Mouse (Mus musculus) CH12.LX (cell line): ENCODE measurements around the gene Sult5a1. TPM values are rescaled to one million over a fixed set of nuclear protein-coding genes. Genes with fewer than 3 reads are reported as not detected.

Source experiments
- DNase-seq: peaks from one replicate; pipeline ENCODE4 v3.0.0-alpha.2; 2013; ENCODE audit errors: extremely low read depth
- H3K27ac ChIP-seq: 2 replicates; pipeline ENCODE4 v1.5.1; 2012; ENCODE audit warnings: low read depth, mild to moderate bottlenecking, control low read depth, moderate library complexity; ENCODE audit not compliant: insufficient read depth
- H3K27me3 ChIP-seq: replicated peaks from 2 replicates; pipeline ENCODE3; 2012; ENCODE audit warnings: inconsistent platforms
- H3K36me3 ChIP-seq, 2 experiments: replicated peaks in 1 of 2; 2 replicates each; pipeline versions ENCODE3 to v1.6.1; 2012; ENCODE audit warnings: inconsistent platforms in 1 of 2, low read length in 1 of 2, mild to moderate bottlenecking in 1 of 2, mixed read lengths in 1 of 2, moderate library complexity in 1 of 2; ENCODE audit not compliant: control insufficient read depth in 1 of 2, insufficient read depth in 1 of 2
- H3K4me1 ChIP-seq, 2 experiments: 2 replicates each; pipeline ENCODE4 v1.6.1; 2012; ENCODE audit warnings: inconsistent platforms in 1 of 2, moderate library complexity in 1 of 2; ENCODE audit not compliant: insufficient read depth in 2 of 2, control insufficient read depth in 1 of 2
- H3K4me2 ChIP-seq: 2 replicates; pipeline ENCODE4 v1.6.1; 2012; ENCODE audit warnings: low read depth, mild to moderate bottlenecking, control low read depth; ENCODE audit not compliant: poor library complexity, insufficient read depth, severe bottlenecking
- H3K4me3 ChIP-seq, 3 experiments: fragments of 150-350 bp in 1 of 3; sonication (generic) in 1 of 3; replicated peaks in 1 of 3; 2 replicates each; pipeline versions ENCODE3 to v1.5.1; 2011 to 2012; ENCODE audit warnings: low read depth in 2 of 3, low read length in 2 of 3, mild to moderate bottlenecking in 2 of 3, moderate library complexity in 2 of 3, control low read depth in 1 of 3, improper control_type of control experiment in 1 of 3, inconsistent platforms in 1 of 3, mixed read lengths in 1 of 3; ENCODE audit not compliant: poor library complexity in 1 of 3
- H3K79me2 ChIP-seq: replicated peaks from 2 replicates; pipeline ENCODE4 v1.6.1; 2012; ENCODE audit warnings: mild to moderate bottlenecking, moderate library complexity; ENCODE audit not compliant: control insufficient read depth, poor library complexity, insufficient read depth, severe bottlenecking; ENCODE audit errors: extremely low read depth
- H3K9ac ChIP-seq: 2 replicates; pipeline ENCODE4 v1.6.1; 2012; ENCODE audit warnings: low read depth, mild to moderate bottlenecking, control low read depth, moderate library complexity; ENCODE audit not compliant: insufficient read depth
- H3K9me3 ChIP-seq: replicated peaks from 2 replicates; pipeline ENCODE3; 2012; ENCODE audit warnings: low read length, inconsistent platforms, mixed read lengths
- CHD2 ChIP-seq: IDR thresholded peaks from 2 replicates; pipeline ENCODE4 v1.6.1; 2011; ENCODE audit warnings: low read length, improper control_type of control experiment
- CTCF ChIP-seq, 2 experiments: IDR thresholded peaks in 1 of 2; conservative IDR thresholded peaks in 1 of 2; 2 replicates each; pipeline ENCODE4 v1.5.1; 2011 to 2012; ENCODE audit warnings: low read depth in 2 of 2, low read length in 2 of 2, improper control_type of control experiment in 1 of 2, inconsistent platforms in 1 of 2, mild to moderate bottlenecking in 1 of 2, moderate library complexity in 1 of 2
- E2F4 ChIP-seq: IDR thresholded peaks from 2 replicates; pipeline ENCODE4 v1.6.1; 2011; ENCODE audit warnings: low read depth, low read length, improper control_type of control experiment; ENCODE audit not compliant: insufficient replicate concordance
- JUND ChIP-seq: conservative IDR thresholded peaks from 2 replicates; pipeline ENCODE4 v1.6.1; 2011; ENCODE audit warnings: low read depth, low read length, improper control_type of control experiment
- MAFK ChIP-seq: IDR thresholded peaks from 2 replicates; pipeline ENCODE4 v1.6.1; 2011; ENCODE audit warnings: low read length, improper control_type of control experiment; ENCODE audit not compliant: insufficient replicate concordance
- MEF2A ChIP-seq: IDR thresholded peaks from 2 replicates; pipeline ENCODE4 v1.6.1; 2014; ENCODE audit warnings: low read depth, mild to moderate bottlenecking, inconsistent platforms, low read length, improper control_type of control experiment, borderline replicate concordance
- MYC ChIP-seq: IDR thresholded peaks from 2 replicates; pipeline ENCODE4 v1.6.1; 2011; ENCODE audit warnings: low read depth, mild to moderate bottlenecking, improper control_type of control experiment, low read length
- NELFE ChIP-seq: IDR thresholded peaks from 2 replicates; pipeline ENCODE4 v1.6.1; 2011; ENCODE audit warnings: low read depth, low read length, improper control_type of control experiment
- POLR2A ChIP-seq: IDR thresholded peaks from 2 replicates; pipeline ENCODE4 v1.6.1; 2011; ENCODE audit warnings: low read depth, mild to moderate bottlenecking, improper control_type of control experiment, low read length
- POLR2AphosphoS2 ChIP-seq: IDR thresholded peaks from 2 replicates; pipeline ENCODE4 v1.6.1; 2011; ENCODE audit warnings: low read depth, low read length, improper control_type of control experiment
- SIN3A ChIP-seq: IDR thresholded peaks from 2 replicates; pipeline ENCODE4 v1.6.1; 2012; ENCODE audit warnings: low read length, improper control_type of control experiment, inconsistent platforms
- ZKSCAN1 ChIP-seq: IDR thresholded peaks from 2 replicates; pipeline ENCODE4 v1.6.1; 2012; ENCODE audit warnings: low read depth, inconsistent platforms, low read length, improper control_type of control experiment, borderline replicate concordance
- ZMIZ1 ChIP-seq: IDR thresholded peaks from 2 replicates; pipeline ENCODE4 v1.6.1; 2012; ENCODE audit warnings: low read depth, mild to moderate bottlenecking, inconsistent platforms, low read length, improper control_type of control experiment
- ZNF384 ChIP-seq: IDR thresholded peaks from 2 replicates; pipeline ENCODE4 v1.6.1; 2012; ENCODE audit warnings: low read depth, low read length, improper control_type of control experiment, inconsistent platforms
- dilution Hi-C: fragments of 300-500 bp; cut with MboI; formaldehyde crosslinking; loops from 2 replicates; pipeline ENCODE4 v1.14.3; 2020; ENCODE audit warnings: low sequenced_read_pairs; ENCODE audit not compliant: extremely low pct_unique_long_range_greater_than_20kb, extremely low pct_ligation_motif_present
- in situ Hi-C: fragments of 300-500 bp; cut with MboI; formaldehyde crosslinking; loops from 3 replicates; pipeline ENCODE4 v1.14.3; 2019; ENCODE audit warnings: low sequenced_read_pairs, low pct_ligation_motif_present, low pct_unique_long_range_greater_than_20kb, mixed read lengths
- polyA plus RNA-seq: library from polyadenylated mRNA; unstranded; fragments of >175 nt; gene quantifications from 2 replicates; pipeline ENCODE4 v1.2.1, GENCODE M21; 2012; ENCODE audit warnings: low read depth; ENCODE audit not compliant: insufficient read length
- total RNA-seq, 2 experiments: library from RNA; depleted of rRNA; stranded (reverse); fragments of 300-350 nt in 1 of 2; fragments of >200 nt in 1 of 2; gene quantifications; 2 replicates each; pipeline ENCODE4 v1.2.3; 2012 to 2014

Sult5a1 gene
- total and polyA plus RNA-seq, 3 experiments = 0.68 TPM; not detected in 2

- peaks cover 22% of the 10 kb centered on the region for H3K79me2 ChIP-seq
- dilution Hi-C loops (no loop called here), in situ Hi-C loops (loop anchor here (10.0 kb wide), 1 partner anchor 201 kb away; no protein-coding TSS in a partner anchor)
- H3K4me3 ChIP-seq = no peak overlapping the region
- H3K36me3 ChIP-seq = peaks cover 27 to 32% of the 10 kb centered on the region in 2 experiments
- peak; percentile 55; the same call in 1 of the 2 replicates for TF ChIP-seq SIN3A
- TF ChIP-seq JUND = no peak
- TF ChIP-seq MYC = 0 out of 2 replicates have a peak, but pooled peaks have one; percentile 22
- TF ChIP-seq MAFK = no peak
- peak; percentile 74 for TF ChIP-seq POLR2A
- TF ChIP-seq ZMIZ1 = peak; percentile 86
- TF ChIP-seq NELFE = 0 out of 2 replicates have a peak, but pooled peaks have one; percentile 21
- peak; percentile 92 for TF ChIP-seq ZNF384
- peak; percentile 91 for TF ChIP-seq CHD2
- no peak for TF ChIP-seq E2F4
- peak in 1 of 2 experiments; percentile 63; a peak in 2 of 4 replicates for TF ChIP-seq CTCF (conservative IDR thresholded peaks at IDR 0.05 in 1 of 2, IDR thresholded peaks at IDR 0.05 in 1 of 2; ENCODE audit: low read depth in 2 of 2, low read length in 2 of 2)
- peak; percentile 100 for TF ChIP-seq POLR2AphosphoS2
- no peak overlapping the region for H3K4me2 ChIP-seq
- no peaks in the 10 kb centered on the region for H3K9me3 ChIP-seq
- DNase-seq = peak; percentile 76
- no peak overlapping the region for H3K9ac ChIP-seq
- no peak overlapping the region for H3K27ac ChIP-seq
- H3K4me1 ChIP-seq = peaks cover 3 to 15% of the 10 kb centered on the region in 2 experiments
- peaks cover 6% of the 10 kb centered on the region for H3K27me3 ChIP-seq
Measured at GRCm38 (mm10) chr8:123105553-123106326, 52.4 kb downstream of the Sult5a1 start.

DNA sequence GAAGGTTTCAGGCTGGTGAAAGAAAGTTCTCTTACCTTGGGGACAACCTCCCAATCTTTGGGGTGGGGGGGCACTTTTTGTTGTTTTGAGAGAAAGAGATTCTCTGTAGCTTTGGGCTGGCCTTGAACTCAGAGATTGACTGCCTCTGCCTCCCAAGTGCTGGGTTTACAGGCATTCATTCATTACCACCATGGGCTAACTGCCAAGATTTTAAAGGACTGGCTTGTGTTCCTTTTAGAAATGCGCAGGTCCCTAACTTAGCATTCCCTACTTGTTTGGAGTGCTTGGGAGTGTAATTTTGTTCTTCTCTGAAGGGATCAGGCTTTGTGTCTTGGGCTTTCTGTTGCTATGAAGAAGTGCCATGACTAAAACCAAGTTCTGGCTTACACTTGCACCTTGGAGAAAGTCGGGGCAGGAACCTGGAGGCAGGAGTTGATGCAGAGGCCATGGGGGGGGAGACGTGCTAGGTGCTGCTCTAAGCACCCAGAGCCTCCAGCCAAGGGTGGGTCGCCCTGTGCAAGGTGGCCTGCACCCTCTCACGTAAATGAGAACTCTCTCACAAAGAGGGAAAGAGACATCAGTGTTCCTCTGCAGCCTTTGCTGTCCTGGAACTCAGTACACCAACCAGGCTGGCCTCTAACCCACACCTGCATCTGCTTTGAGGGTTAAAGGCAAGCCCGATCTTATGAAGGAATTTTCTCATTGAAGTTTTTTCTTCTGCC lies 53.9 kb downstream of the Sult5a1 start:
- dilution Hi-C loops (no loop called here), in situ Hi-C loops (loop anchor here (10.0 kb wide), 1 partner anchor 199 kb away; no protein-coding TSS in a partner anchor)
- DNase-seq = no peak
- TF ChIP-seq MYC (0 out of 2 replicates have a peak, but pooled peaks have one; percentile 13), NELFE (no peak), MEF2A (no peak), ZKSCAN1 (no peak)
- Histone ChIP-seq H3K27me3 (peaks cover 4% of the 10 kb centered on the region), H3K9ac (peak overlapping the region; percentile 97), H3K4me1 (peaks cover 3 to 18% of the 10 kb centered on the region in 2 experiments), H3K36me3 (peaks cover 27 to 32% of the 10 kb centered on the region in 2 experiments), H3K79me2 (peaks cover 22% of the 10 kb centered on the region), H3K4me3 (peak overlapping the region; percentile 90 to 99 (median 97)), H3K27ac (no peak overlapping the region), H3K4me2 (peak overlapping the region; percentile 96), H3K9me3 (no peaks in the 10 kb centered on the region)
